Mouse (Mus musculus) thymus, adult 2 months (tissue): ENCODE measurements at regions not wholly inside any gene's neighbourhood (a gene's known extent, or its start where the extent isn't known, plus 50 kb on each side); places are given as distances from the start of the nearest gene placed in this dataset.

Source experiments
- CTCF ChIP-seq: fragments of 200-500 bp; IDR thresholded peaks from 2 replicates; pipeline ENCODE4 v1.5.1; 2012; ENCODE audit warnings: mild to moderate bottlenecking, control low read depth, low read length, moderate library complexity, borderline replicate concordance; ENCODE audit not compliant: control insufficient read depth, poor library complexity, insufficient read depth; ENCODE audit errors: extremely low read depth
- POLR2A ChIP-seq: fragments of 200-500 bp; IDR thresholded peaks from 2 replicates; pipeline ENCODE4 v1.6.1; 2012; ENCODE audit warnings: mild to moderate bottlenecking, low read length, control low read depth, moderate library complexity; ENCODE audit not compliant: control insufficient read depth, poor library complexity, insufficient read depth; ENCODE audit errors: extremely low read depth

DNA sequence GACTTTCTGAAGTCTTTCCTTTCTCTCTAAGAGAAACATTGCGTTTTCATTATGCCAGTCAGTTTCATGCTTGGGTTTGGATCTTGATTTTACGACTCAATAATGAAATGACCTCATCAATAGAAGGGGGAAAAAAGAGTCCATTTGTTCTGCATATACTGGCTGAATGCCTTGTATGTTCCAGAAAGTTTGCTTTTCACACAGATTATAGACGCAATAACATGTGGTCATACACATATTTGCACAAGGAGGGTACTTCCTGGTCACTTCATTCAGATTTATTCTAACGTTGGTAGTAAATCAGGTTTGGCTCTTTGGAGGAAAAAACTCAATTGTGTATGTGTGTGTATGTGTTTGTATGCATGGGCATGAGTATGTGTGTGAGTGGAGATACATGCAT is 143.9 kb upstream of the Krr1 start:
- TF ChIP-seq CTCF (no peak), POLR2A (no peak)
